Mouse (Mus musculus) forebrain, embryonic 12.5 days (tissue): ENCODE measurements around the gene Smarcal1. TPM values are rescaled to one million over a fixed set of nuclear protein-coding genes. Genes with fewer than 3 reads are reported as not detected.
A peak's percentile ranks its signal among the peaks of the same experiment; 100 is the strongest.

ENCODE experiments used
- ATAC-seq: fragments of 200-750 bp; cut with Nextera tagmentation; 2 replicates; pipeline ENCODE4 v1.8.0; 2017; ENCODE audit warnings: moderate TSS enrichment; ENCODE audit not compliant: low FRiP score
- H3K27ac ChIP-seq: fragments of 300-500 bp; sonication (generic); 2 replicates; pipeline ENCODE4 v1.5.1; 2016; ENCODE audit warnings: mild to moderate bottlenecking
- H3K27me3 ChIP-seq: fragments of 300-500 bp; sonication (generic); 2 replicates; pipeline ENCODE4 v1.6.1; 2016; ENCODE audit warnings: mild to moderate bottlenecking
- H3K36me3 ChIP-seq: fragments of 300-500 bp; sonication (generic); replicated peaks from 2 replicates; pipeline ENCODE4 v1.6.1; 2016; ENCODE audit warnings: mild to moderate bottlenecking
- H3K4me1 ChIP-seq: fragments of 300-500 bp; sonication (generic); 2 replicates; pipeline ENCODE4 v1.6.1; 2016
- H3K4me2 ChIP-seq: fragments of 300-500 bp; sonication (generic); 2 replicates; pipeline ENCODE4 v1.6.1; 2016; ENCODE audit warnings: mild to moderate bottlenecking, moderate library complexity
- H3K4me3 ChIP-seq: fragments of 300-500 bp; sonication (generic); replicated peaks from 2 replicates; pipeline ENCODE4 v1.5.1; 2016; ENCODE audit warnings: mild to moderate bottlenecking
- H3K9ac ChIP-seq: fragments of 300-500 bp; sonication (generic); 2 replicates; pipeline ENCODE4 v1.6.1; 2016; ENCODE audit warnings: mild to moderate bottlenecking
- H3K9me3 ChIP-seq: fragments of 300-500 bp; sonication (generic); 2 replicates; pipeline ENCODE4 v1.6.1; 2016
- WGBS: fragments of 180-500 bp; shearing (Covaris S2); methylation state at CpG from one replicate; pipeline ENCODE4 v1.1.7; 2016; 5-methylcytosine and 5-hydroxymethylcytosine counted together
- polyA plus RNA-seq: library from polyadenylated mRNA; unstranded; fragments of >200 nt; fragmentation: Nextera tagmentation; extraction: Ambion mirVana; gene quantifications from 2 replicates; pipeline ENCODE4 v1.2.1, GENCODE M21; 2016

The Smarcal1 gene
- polyA plus RNA-seq, 1 experiment from 2014 or later = 31.7 TPM

GRCm38 (mm10) chr1:72612172-72612571 lies 29.1 kb downstream of the Smarcal1 start:
- H3K4me1 ChIP-seq = no peaks in the 10 kb centered on the region
- no peak overlapping the region for H3K4me3 ChIP-seq
- no peaks in the 10 kb centered on the region for H3K9me3 ChIP-seq
- no peak overlapping the region for H3K27ac ChIP-seq
- no peak for ATAC-seq
- no peak overlapping the region for H3K4me2 ChIP-seq
- 89% methylated on average over 6 of the region's 6 CpGs for WGBS
- no peaks in the 10 kb centered on the region for H3K27me3 ChIP-seq
- peaks cover 78% of the 10 kb centered on the region for H3K36me3 ChIP-seq
- H3K9ac ChIP-seq = no peak overlapping the region

GRCm38 (mm10) chr1:72635221-72635620 lies 52.2 kb downstream of the Smarcal1 start:
- 26% methylated on average over 5 of the region's 5 CpGs for WGBS
- Histone ChIP-seq H3K4me2 (no peak overlapping the region), H3K27me3 (no peaks in the 10 kb centered on the region)

GRCm38 (mm10) chr1:72640658-72641410 lies 57.8 kb downstream of the Smarcal1 start:
- Histone ChIP-seq H3K36me3 (no peaks in the 10 kb centered on the region), H3K4me2 (peak overlapping the region; percentile 48), H3K9ac (no peak overlapping the region), H3K4me3 (peak overlapping the region; percentile 32), H3K9me3 (no peaks in the 10 kb centered on the region), H3K4me1 (no peaks in the 10 kb centered on the region), H3K27me3 (no peaks in the 10 kb centered on the region), H3K27ac (no peak overlapping the region)
- WGBS = 42% methylated on average over 49 of the region's 49 CpGs
- peak; percentile 79 for ATAC-seq

More at GRCm38 (mm10) chr1:72635221-72635620, 52.2 kb downstream of the Smarcal1 start:
- ATAC-seq = no peak
- no peaks in the 10 kb centered on the region for H3K9me3 ChIP-seq
- peaks cover 31% of the 10 kb centered on the region for H3K36me3 ChIP-seq
- H3K4me1 ChIP-seq = no peaks in the 10 kb centered on the region
- H3K9ac ChIP-seq = no peak overlapping the region
- no peak overlapping the region for H3K4me3 ChIP-seq
- H3K27ac ChIP-seq = no peak overlapping the region

GRCm38 (mm10) chr1:72673070-72673469 lies 90.0 kb downstream of the Smarcal1 start:
- WGBS = 47% methylated on average over 3 of the region's 3 CpGs
- no peak overlapping the region for H3K4me3 ChIP-seq
- ATAC-seq = no peak

More at GRCm38 (mm10) chr1:72673070-72673469, 90.0 kb downstream of the Smarcal1 start:
- Histone ChIP-seq H3K27ac (no peak overlapping the region), H3K9me3 (no peaks in the 10 kb centered on the region), H3K27me3 (no peaks in the 10 kb centered on the region), H3K4me1 (no peaks in the 10 kb centered on the region), H3K9ac (no peak overlapping the region), H3K4me2 (no peak overlapping the region), H3K36me3 (no peaks in the 10 kb centered on the region)

Other genes with a start within 250 kb of the Smarcal1 start
- gene March4, start 46.3 kb upstream of the Smarcal1 start, polyA plus RNA-seq = 0.57 and 0.91 TPM in 2 replicates
- not detected in 2 replicates for gene Ankar, start 117.3 kb downstream of the Smarcal1 start, polyA plus RNA-seq
- gene Rpl37a, start 128.0 kb downstream of the Smarcal1 start, polyA plus RNA-seq = 1,399 and 1,461 TPM in 2 replicates
- 427 and 524 TPM in 2 replicates for gene Igfbp2, start 241.3 kb downstream of the Smarcal1 start, polyA plus RNA-seq